Mouse (Mus musculus): Measurements from ENCODE around the gene Ube2e2.
A peak's percentile ranks its signal among the peaks of the same experiment; 100 is the strongest.

The Ube2e2 gene

GRCm38 (mm10) chr14:18893947-18894445, at the start of gene Ube2e2:
Ube2e2 (minus strand) TSS chr14:18894267.
- no peak for DNase-seq

GRCm38 (mm10) chr14:18940068-18940467, 46.0 kb upstream of the Ube2e2 start:
- no peak for DNase-seq

- no peak for DNase-seq
Measured at GRCm38 (mm10) chr14:18903553-18903952, 9.5 kb upstream of the Ube2e2 start.

GRCm38 (mm10) chr14:18893121-18893946, 733 bp downstream of the Ube2e2 start:
- DNase-seq: peak; percentile 100

- DNase-seq: peak; percentile 89
Measured at GRCm38 (mm10) chr14:18889571-18889970, 4.5 kb downstream of the Ube2e2 start.

- peak; percentile 71 for DNase-seq
Measured at GRCm38 (mm10) chr14:18882493-18882892, 11.6 kb downstream of the Ube2e2 start.

- DNase-seq: peak; percentile 81
Measured at GRCm38 (mm10) chr14:18870716-18871115, 23.4 kb downstream of the Ube2e2 start.

- DNase-seq: no peak
Measured at GRCm38 (mm10) chr14:18828661-18829060, 65.4 kb downstream of the Ube2e2 start.

GRCm38 (mm10) chr14:18826753-18827152, 67.3 kb downstream of the Ube2e2 start:
- DNase-seq: peak; percentile 61

GRCm38 (mm10) chr14:18820713-18821112, 73.4 kb downstream of the Ube2e2 start:
- DNase-seq: no peak

GRCm38 (mm10) chr14:18796857-18797256, 97.2 kb downstream of the Ube2e2 start:
- no peak for DNase-seq

- DNase-seq: peak; percentile 16
Measured at GRCm38 (mm10) chr14:18795787-18796186, 98.3 kb downstream of the Ube2e2 start.

GRCm38 (mm10) chr14:18778993-18779675, 114.9 kb downstream of the Ube2e2 start:
- DNase-seq: peak; percentile 40

GRCm38 (mm10) chr14:18778241-18778640, 115.8 kb downstream of the Ube2e2 start:
- DNase-seq: peak; percentile 70

- DNase-seq: peak; percentile 49
Measured at GRCm38 (mm10) chr14:18776132-18776531, 117.9 kb downstream of the Ube2e2 start.

- DNase-seq: peak; percentile 45
Measured at GRCm38 (mm10) chr14:18773724-18774123, 120.3 kb downstream of the Ube2e2 start.

- DNase-seq: no peak
Measured at GRCm38 (mm10) chr14:18759601-18760356, 134.3 kb downstream of the Ube2e2 start.

- no peak for DNase-seq
Measured at GRCm38 (mm10) chr14:18758595-18759532, 135.2 kb downstream of the Ube2e2 start.

GRCm38 (mm10) chr14:18758003-18758402, 136.1 kb downstream of the Ube2e2 start:
- no peak for DNase-seq

- DNase-seq: no peak
Measured at GRCm38 (mm10) chr14:18755410-18755809, 138.7 kb downstream of the Ube2e2 start.

- no peak for DNase-seq
Measured at GRCm38 (mm10) chr14:18754595-18754994, 139.5 kb downstream of the Ube2e2 start.

- no peak for DNase-seq
Measured at GRCm38 (mm10) chr14:18754001-18754400, 140.1 kb downstream of the Ube2e2 start.
